Mouse (Mus musculus) cortical plate, adult 2 months (tissue): ENCODE data around the gene Rsf1. TPM values are rescaled to one million over a fixed set of nuclear protein-coding genes. Genes with fewer than 3 reads are reported as not detected.

ENCODE experiments used
- H3K27ac ChIP-seq: fragments of 200-500 bp; 2 replicates; pipeline ENCODE4 v1.5.1; 2012; ENCODE audit warnings: low read length, control low read depth, inconsistent platforms; ENCODE audit not compliant: insufficient read depth
- H3K4me1 ChIP-seq: fragments of 200-500 bp; 2 replicates; pipeline ENCODE4 v1.6.1; 2011; ENCODE audit warnings: low read length; ENCODE audit not compliant: control insufficient read depth, insufficient read depth
- H3K4me3 ChIP-seq: fragments of 200-500 bp; 2 replicates; pipeline ENCODE4 v1.5.1; 2011; ENCODE audit warnings: mild to moderate bottlenecking, low read length, control low read depth; ENCODE audit not compliant: insufficient read depth
- CTCF ChIP-seq: fragments of 200-500 bp; IDR thresholded peaks from 2 replicates; pipeline ENCODE4 v1.5.1; 2011; ENCODE audit warnings: mild to moderate bottlenecking, control low read depth, low read length; ENCODE audit not compliant: insufficient read depth; ENCODE audit errors: extremely low read depth
- POLR2A ChIP-seq: fragments of 200-500 bp; IDR thresholded peaks from 2 replicates; pipeline ENCODE4 v1.6.1; 2011; ENCODE audit warnings: mild to moderate bottlenecking, low read length, control low read depth; ENCODE audit not compliant: insufficient read depth; ENCODE audit errors: extremely low read depth
- polyA plus RNA-seq: library from polyadenylated mRNA; depleted of rRNA; stranded (reverse); fragments of >200 nt; gene quantifications from 2 replicates; pipeline ENCODE4 v1.2.3, GENCODE M21; 2012

Rsf1 gene
- polyA plus RNA-seq, 1 experiment: 14.0 TPM

DNA sequence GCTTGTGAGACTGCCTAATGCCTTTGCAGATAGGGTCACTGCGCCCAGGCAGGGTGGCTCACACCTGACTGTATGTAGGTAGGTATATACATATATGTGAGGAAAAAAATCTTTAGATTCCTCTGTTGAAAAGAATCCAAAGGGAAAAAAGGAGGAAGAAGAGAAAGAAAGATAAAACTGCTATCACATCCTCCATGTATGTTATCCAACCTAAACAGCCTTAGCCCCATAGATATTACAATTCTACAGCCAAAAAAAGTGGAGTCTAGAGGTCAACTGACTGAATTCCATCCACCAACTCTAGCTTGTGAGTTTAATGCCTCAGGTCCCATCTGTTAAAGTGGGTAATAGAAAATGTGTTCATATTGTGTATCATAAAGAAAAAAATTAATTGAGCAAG is 115.8 kb downstream of the Rsf1 start:
- Histone ChIP-seq H3K4me1 (no peaks in the 10 kb centered on the region), H3K27ac (no peak overlapping the region), H3K4me3 (no peak overlapping the region)
- TF ChIP-seq POLR2A (no peak), CTCF (no peak)

DNA sequence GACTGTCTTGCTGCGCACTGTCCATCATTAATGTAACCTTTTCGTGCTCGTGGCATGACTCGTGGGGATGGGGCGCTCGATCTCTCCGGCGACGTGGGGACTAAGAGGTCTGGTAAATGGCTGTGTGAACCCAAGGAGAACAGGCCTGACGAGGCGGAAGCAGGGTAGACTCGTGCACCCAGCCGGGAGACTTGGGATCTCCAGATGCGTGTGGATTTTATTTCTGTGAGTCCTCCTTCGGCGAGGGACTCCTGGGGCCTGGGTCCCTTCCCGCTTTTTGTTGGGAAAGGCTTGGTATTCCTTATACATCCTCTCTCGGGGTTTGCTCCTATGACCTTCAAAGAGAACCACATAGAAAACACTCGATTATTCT is 116.4 kb downstream of the Rsf1 start:
- TF ChIP-seq POLR2A (no peak), CTCF (no peak)
- peak overlapping the region; percentile 64 for H3K4me3 ChIP-seq
- no peaks in the 10 kb centered on the region for H3K4me1 ChIP-seq
- H3K27ac ChIP-seq: peak overlapping the region; percentile 6; the same call in 1 of the 2 replicates

- Histone ChIP-seq H3K4me1 (no peaks in the 10 kb centered on the region), H3K27ac (peak within 1 kb of the TSS; percentile 6; the same call in 1 of the 2 replicates), H3K4me3 (peak within 1 kb of the TSS; percentile 64)
- TF ChIP-seq POLR2A: peak; percentile 72
- TF ChIP-seq CTCF: no peak
Measured at GRCm38 (mm10) chr7:97696506-97697254, 117.0 kb downstream of the Rsf1 start, which contains the start of gene Clns1a. Clns1a (plus strand) TSS chr7:97696634.

- TF ChIP-seq POLR2A (no peak), CTCF (no peak)
- no peaks in the 10 kb centered on the region for H3K4me1 ChIP-seq
- no peak overlapping the region for H3K27ac ChIP-seq
- H3K4me3 ChIP-seq: no peak overlapping the region
Measured at GRCm38 (mm10) chr7:97700173-97700572, 120.5 kb downstream of the Rsf1 start.

GRCm38 (mm10) chr7:97701106-97701505 is 121.4 kb downstream of the Rsf1 start:
- no peak overlapping the region for H3K27ac ChIP-seq
- TF ChIP-seq CTCF (no peak), POLR2A (no peak)
- no peaks in the 10 kb centered on the region for H3K4me1 ChIP-seq
- no peak overlapping the region for H3K4me3 ChIP-seq

- H3K27ac ChIP-seq: no peak overlapping the region; the same call in 1 of the 2 replicates
- no peak overlapping the region for H3K4me3 ChIP-seq
- no peak for TF ChIP-seq CTCF
- TF ChIP-seq POLR2A: no peak
- H3K4me1 ChIP-seq: peaks cover 3% of the 10 kb centered on the region
Measured at GRCm38 (mm10) chr7:97707123-97707522, 127.4 kb downstream of the Rsf1 start.

DNA sequence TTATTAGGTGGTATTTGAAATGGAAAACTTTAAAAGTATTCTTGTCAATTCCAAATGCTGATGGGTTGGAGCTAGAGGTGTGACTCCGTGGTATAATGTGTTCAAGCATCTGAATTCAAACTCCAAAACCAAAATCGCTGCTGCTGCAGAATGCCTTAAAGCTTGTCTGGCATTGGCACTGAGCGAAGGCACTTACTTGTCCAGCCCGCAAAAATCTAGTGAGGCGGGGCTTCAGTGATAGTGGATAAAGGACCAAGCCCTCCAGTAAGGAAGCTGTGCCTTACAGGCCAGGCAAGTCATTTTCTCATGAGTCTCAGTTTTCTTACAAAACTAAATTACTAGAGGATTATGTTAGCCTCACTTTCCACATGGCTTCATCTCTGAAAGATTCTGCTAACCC is 128.1 kb downstream of the Rsf1 start:
- H3K4me3 ChIP-seq: no peak overlapping the region
- no peak overlapping the region for H3K27ac ChIP-seq
- TF ChIP-seq CTCF (no peak), POLR2A (no peak)
- peaks cover 3% of the 10 kb centered on the region for H3K4me1 ChIP-seq

GRCm38 (mm10) chr7:97709204-97709603 is 129.5 kb downstream of the Rsf1 start:
- H3K4me3 ChIP-seq: no peak overlapping the region
- H3K27ac ChIP-seq: no peak overlapping the region
- peaks cover 3% of the 10 kb centered on the region for H3K4me1 ChIP-seq
- TF ChIP-seq CTCF (no peak), POLR2A (no peak)

DNA sequence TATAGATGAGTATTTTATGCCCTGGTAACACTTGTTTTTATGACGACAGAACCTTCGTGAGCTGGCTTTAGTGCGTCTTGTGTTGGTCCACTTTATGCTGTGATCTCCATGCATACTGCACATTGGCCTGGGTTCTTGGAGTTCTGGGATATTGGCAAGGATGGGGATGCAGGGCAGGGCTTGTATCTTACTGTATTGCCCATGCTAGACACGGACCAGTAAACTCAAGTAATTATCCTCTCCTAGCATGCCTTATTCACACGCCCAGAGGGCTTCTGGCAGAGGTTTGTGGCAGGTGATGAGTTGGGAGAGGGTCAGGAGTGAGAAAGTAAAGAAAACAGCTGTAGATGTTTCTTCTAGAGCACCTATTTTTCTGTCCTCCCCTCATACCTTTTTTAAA is 135.0 kb downstream of the Rsf1 start:
- H3K27ac ChIP-seq: no peak overlapping the region
- H3K4me3 ChIP-seq: no peak overlapping the region
- TF ChIP-seq CTCF (no peak), POLR2A (no peak)
- no peaks in the 10 kb centered on the region for H3K4me1 ChIP-seq

DNA sequence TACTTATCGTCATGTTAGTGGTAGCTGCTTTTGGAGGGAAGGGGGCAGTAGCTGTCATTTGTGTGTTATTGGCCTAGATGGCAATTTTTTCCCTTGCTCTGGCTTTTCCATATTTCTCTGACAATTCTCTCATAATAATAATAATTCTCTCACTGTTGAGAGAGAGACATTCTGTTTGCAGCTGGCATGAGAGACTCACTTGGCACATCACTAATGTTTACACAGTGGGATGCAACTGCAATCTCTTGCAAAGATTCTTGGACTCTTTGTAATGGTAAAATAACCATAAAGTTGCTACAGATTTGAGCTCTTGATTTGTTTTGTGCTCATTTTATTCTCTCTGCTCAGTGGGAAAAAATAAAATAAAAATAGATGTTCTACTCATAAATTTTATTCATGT is 137.6 kb downstream of the Rsf1 start:
- Histone ChIP-seq H3K4me3 (no peak overlapping the region), H3K27ac (no peak overlapping the region), H3K4me1 (no peaks in the 10 kb centered on the region)
- TF ChIP-seq POLR2A (no peak), CTCF (no peak)
